Mouse (Mus musculus): Measurements from ENCODE around the gene Cenpe.
A peak's percentile ranks its signal among the peaks of the same experiment; 100 is the strongest.
"Not testable (repeated sequence)": the region's sequence is repeated elsewhere in the genome, so short reads cannot be mapped to it uniquely, and the experiment has no call there.

The Cenpe gene

DNA sequence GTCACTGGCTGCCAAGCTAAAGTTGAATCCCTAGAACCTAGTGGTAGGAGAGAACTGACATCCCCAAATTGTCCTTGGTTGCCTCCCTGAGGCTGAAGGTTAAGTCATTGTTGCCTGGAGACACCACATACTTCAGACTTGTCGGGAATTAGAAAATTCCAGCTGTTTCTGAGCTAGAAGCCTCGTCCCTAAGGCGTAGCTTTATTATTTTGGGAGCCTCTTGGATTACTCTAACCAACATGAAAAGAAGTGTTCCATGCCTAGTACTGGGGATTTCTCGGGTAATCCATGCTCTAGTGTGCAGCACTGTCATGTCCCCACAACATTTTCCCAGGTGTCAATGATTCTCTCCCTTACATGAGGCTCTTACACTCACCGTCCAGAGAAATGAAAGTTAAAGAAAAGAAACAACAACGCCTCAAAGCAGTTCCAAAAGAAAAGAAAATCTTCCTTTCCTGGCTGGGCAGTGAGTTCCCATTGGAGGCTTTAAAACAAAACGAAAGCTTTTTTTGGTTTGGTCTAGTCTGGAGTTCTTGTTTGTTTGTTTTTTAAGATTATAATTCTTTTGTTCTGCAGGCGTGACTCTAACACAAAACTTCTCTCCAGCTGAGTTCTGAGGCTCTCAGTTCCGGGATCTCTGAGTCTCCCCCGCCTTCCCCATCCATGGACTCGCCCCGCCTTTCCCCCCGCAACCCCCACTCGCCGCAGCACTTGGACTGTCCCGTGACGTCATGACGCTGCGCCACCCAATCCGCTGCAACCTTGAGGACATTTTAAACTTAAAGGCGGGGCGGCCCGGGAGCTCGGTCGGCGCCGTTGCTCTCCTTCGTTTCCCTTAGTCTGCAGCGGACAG, at the start of gene Cenpe:
Gene Cenpe (plus strand): TSS at position 733 of the 853 bp plus-strand sequence.
- peak; percentile 76 for DNase-seq (ENCODE audit: low spot score)

DNA sequence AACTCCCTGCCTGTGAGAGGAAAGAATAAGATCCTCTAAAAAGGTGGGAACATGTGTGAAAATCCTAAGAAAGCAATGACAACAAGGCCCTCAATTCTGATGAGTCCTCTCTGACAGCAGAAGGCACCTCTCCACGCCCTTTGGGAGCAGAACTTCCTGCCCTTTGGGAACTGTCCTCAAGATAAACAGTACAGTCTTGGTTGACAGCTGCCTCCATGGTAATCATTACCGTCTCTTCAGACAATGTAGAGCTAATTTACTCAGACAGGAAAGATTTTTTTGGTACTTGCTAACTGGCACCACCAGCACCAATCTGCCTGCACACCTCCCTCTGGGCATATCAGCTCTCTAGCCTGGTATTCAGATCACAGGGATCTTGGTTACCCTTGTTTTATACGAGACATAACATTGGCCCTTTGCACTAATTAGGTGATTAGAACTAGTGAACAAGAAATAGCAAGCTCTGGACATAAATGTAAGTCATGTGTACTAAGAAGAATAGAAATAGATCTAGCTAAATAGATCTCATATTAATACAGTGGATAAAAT, 40.4 kb upstream of the Cenpe start:
- no peak for DNase-seq (ENCODE audit: low spot score)

DNA sequence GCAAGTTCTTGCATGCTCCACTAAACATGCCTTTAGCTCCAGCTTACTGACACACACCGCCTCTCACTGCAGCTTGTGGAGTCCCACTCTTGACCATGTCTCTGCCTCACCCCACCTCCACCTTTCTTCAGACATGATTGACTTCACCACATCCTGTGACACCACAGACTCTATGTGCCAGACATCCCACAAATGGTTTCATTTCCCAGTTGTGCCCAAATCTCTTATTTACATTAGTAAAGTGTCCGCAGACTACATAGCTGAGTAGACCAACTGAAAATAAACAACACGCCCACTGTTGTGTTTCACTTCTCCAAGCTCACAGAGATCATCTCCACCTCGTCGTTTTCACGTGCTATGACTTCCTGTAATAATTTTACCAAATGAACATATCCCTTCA, 20.5 kb upstream of the Cenpe start:
- DNase-seq (ENCODE audit: low spot score): no peak

DNA sequence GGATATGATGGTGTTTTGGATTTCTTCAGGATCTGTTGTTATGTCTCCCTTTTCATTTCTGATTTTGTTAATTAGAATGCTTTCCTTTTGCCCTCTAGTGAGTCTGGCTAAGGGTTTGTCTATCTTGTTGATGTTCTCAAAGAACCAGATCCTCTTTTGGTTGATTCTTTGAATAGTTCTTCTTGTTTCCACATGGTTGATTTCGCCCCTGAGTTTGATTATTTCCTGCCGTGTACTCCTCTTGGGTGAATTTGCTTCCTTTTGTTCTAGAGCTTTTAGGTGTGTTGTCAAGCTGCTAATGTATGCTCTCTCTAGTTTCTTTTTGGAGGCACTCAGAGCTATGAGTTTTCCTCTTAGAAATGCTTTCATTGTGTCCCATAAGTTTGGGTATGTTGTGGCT, 14.3 kb upstream of the Cenpe start:
- DNase-seq (ENCODE audit: low spot score): not testable (repeated sequence)

DNA sequence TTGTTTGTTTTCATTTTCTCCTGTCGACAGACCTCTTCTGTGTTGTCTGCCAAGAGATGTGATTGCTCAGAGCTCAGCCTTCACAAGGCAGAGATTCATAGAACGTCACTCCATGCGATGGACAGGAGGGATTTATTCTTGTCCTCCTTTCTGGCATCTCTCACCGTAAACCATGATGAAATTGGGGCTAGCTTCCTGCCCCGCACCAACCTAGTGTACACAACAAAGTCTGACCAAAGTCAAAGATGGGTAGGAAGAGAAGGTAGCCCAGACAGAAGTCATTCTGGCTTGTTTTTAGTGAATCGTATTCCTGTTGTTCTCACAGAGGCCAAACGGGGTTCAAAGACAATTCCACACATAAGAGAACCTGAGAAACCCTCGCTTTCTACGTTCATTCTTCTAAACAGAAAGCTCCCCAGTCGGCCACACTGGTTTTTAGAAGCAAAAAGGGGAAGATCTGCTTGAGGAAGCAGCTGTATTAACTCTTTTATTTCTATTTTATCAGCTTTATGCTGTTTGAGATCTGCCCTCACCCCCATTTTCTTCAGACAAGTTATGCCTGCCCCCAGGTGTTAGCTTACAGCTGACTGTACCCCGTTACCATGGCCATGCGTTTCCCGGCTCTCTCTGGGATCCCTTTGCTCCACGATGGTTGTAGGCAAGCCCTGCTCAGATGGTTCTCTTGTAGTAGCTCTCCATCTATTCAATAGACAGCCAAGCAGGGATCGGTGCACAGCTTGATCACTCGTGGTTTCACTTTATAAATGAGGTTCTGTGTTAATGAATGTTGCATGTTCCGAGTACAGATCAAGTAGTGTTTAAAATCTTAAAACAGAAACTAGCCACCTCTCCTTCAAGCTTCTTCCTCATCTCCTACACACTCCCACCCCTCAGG, 11.7 kb upstream of the Cenpe start:
- no peak for DNase-seq (ENCODE audit: low spot score)

DNA sequence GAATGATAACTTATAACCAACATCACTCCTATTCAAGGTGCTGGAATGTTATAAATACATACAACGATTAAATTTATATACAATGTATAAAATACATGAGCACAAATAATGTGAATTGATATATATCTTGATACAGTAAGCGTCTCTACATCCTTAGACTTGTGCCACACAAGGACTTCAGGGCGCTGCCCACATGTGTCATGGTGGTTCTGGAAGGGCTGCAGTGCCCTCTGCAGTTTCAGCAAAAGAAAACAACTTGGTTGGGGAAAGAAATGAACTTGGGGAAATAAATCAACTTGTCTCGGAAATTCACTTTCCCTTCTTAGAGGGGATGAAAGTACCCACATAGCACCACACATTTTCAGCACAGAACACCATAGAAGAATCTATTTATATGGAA, 5.7 kb upstream of the Cenpe start:
- DNase-seq (ENCODE audit: low spot score): no peak

DNA sequence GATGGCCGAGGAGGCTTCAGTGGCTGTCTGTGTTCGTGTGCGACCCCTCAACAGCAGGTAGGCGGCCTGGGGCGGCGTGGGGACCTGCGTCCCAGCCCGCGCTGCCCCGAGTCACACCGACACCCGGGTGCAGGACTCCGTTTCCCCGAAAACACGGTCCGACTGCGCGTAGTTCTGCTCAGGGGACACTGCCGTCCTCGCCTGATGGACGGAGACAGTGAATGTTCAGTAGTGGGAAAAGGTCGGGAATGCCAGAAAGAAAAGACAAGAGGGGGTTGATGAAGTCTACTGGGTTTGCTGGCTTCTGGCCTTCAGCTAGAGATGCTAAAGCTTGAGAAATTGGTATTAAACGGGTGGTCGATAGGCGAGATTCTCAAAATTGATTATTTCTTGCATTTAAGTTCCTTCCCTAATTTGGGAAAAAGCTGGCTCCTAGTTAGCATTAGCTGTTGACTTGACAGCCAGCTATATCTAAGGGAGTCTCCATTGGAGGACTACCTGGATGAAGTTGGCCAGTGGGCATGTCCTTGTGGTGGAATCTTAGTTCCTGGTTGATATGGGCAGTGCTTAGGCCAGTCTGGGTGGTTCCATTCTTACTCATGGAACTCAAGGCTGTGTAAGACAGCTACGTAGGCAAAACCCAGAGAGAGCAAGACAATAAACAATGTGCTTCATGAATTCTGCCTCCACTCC, 467 bp downstream of the Cenpe start:
- DNase-seq (ENCODE audit: low spot score): no peak

DNA sequence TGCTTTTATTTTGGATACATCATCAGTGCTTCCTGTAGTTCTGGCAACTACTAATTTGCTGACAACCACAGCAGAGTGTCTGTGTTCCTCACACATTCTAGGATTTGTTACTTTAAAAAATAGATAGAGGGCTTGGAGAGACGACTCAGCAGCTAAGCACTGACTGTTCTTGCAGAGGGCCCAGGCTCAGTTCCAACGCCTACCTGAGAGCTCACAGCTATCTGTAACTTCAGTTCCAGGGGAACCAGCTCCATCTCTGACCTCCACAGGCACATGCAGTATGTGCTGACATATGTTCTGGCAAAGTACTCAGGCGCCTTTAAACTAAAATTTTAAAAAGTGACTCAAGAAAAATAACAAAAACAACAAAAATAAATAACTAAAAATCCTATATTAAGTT, 19.7 kb downstream of the Cenpe start:
- DNase-seq (ENCODE audit: low spot score): no peak

DNA sequence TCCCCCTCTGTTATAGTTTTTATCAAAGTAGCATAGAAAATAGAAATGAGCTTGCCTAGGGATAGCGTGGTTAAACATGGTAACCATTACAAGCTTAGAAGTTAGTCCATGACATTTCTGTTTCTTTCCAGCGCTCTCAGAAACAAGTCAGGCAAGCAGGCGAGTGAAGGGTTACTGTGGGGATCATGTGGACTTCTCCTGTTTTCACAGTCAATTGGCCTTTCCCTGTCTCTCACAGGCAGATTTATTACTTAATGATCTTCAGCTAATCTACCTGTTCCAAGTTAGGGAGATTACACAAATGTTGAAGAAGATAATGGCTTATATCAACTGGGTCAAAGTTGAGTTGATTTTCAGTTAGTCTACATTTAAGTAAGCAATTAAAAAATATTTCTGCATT, 20.1 kb downstream of the Cenpe start:
- no peak for DNase-seq (ENCODE audit: low spot score)

DNA sequence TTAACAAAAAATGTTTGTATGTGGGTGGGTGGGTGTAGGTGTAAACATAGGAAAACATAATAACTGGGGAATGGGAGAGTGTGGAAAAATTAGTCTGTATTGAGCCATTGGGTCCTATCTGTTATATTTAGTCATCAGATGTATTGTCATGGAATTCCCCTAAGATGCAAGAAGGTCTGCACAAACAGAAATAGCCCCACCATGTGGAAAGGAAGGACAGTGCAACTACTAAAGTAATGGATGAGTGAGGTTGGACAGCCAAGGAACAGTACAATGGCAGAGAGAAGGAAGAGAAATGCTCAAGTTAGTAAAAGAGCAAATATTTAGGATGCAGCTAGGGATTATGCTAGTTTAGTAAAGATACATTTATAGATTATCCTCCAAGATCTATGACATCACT, 33.4 kb downstream of the Cenpe start:
- no peak for DNase-seq (ENCODE audit: low spot score)

DNA sequence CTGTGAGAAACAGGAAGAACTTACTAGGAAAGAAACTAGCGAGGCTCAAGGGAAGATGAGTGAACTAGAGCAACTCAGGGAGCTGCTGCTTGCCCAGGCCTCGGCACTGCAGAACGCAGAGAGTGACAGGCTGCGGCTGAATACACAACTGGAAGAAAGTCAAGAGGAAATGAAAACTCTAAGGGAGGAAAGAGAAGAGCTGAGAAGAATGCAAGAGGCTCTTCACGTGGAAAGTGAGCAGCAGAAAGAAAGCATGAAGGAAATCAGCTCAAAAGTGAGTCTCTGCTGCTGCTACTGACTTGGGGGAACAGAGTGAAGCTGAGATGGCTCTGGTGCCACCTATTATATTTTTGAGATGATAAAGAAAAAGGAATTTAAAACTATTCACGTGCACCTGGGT, 34.5 kb downstream of the Cenpe start:
- DNase-seq (ENCODE audit: low spot score): no peak

DNA sequence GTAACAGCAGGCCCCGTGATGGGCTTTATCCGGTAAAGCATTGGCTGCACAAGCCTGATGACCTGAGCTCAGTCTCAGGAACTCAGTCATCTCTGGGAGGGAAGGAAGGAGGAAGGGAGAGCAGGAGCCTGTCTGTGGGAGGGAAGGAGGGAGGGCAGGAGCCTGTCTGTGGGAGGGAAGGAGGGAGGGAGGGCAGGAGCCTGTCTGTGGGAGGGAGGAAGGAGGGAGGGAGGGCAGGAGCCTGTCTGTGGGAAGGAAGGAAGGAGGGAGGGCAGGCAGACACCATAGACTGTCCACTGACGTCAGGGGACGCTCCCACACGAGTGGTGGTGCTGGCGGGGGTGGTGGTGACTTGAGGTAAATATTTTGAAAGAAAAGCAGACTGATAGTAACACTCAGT, 36.8 kb downstream of the Cenpe start:
- no peak for DNase-seq (ENCODE audit: low spot score)

DNA sequence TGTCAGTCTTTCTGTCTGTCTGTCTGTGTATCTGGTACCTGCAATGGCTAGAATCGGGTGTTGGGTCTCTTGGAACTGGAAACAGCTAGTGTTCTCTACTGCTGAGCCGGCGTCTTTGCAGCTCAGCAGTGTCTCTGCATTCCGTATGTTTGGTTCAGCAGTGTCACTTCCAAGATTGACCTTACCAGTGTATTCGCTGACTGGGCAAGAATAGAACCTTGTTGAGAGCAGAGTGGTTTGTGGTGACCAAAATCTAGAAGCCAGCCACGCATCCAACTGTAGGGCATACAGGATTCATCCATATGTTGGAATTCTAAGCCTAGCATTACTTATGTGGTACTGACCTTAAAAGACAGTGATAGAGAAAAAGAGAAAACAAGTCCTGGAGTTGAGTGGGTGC, 39.5 kb downstream of the Cenpe start:
- DNase-seq (ENCODE audit: low spot score): no peak

DNA sequence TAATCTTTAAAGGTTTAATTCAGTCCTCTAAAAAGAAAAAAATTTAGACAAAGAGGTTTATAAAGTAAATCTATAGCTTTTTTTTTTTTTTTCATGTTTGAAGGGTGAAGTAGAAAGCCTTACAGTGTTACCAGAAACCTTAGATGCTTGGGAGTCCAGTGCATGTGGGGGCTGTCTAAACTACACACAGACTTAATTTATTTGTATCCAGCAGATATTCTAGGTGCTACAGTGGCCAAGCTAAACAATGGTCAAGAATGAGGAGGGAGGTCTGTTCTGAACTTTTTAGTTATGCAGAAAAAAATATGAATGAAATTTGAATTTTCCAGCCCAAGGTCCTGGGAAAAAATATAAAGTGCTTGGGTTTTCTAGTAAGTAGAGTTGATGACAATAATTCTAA, 42.4 kb downstream of the Cenpe start:
- DNase-seq (ENCODE audit: low spot score): no peak

DNA sequence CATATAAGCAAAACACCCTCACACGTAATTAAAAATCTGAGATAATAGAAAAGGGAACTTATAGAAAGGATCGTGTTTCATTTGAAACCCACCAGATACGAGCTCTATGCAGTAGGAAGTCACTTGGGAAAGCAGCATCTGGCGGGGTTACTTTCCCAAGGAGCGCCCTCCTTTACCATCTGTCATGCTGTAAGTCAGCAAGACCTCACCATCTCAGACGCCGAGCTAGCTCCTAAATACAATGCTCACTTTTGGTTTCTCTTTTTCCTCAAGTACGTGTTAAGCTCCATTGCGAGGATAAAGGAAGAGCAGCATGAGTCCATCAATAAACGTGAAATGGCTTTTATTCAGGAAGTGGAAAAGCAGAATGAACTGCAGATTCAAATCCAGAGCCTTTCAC, 46.6 kb downstream of the Cenpe start:
- DNase-seq (ENCODE audit: low spot score): no peak

DNA sequence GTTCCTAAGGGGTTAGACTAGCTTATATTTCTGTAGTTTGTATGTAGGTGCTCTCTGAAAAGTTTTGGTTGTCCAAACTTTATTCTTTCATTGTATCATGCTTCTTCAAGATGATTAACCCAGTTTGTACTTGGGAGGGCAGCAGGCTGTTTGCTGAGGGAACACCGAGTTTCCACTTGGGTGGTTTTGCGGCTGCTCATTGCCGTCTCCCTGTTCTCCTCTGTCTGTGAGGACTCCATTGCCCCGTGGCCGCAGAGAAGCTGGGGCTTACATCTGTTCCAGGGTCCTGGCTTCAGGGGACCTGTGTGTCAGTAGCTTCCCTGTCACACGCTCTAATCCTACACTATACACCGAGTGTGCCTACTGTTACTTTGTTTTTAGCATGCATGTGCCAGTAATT, 47.9 kb downstream of the Cenpe start:
- no peak for DNase-seq (ENCODE audit: low spot score)

DNA sequence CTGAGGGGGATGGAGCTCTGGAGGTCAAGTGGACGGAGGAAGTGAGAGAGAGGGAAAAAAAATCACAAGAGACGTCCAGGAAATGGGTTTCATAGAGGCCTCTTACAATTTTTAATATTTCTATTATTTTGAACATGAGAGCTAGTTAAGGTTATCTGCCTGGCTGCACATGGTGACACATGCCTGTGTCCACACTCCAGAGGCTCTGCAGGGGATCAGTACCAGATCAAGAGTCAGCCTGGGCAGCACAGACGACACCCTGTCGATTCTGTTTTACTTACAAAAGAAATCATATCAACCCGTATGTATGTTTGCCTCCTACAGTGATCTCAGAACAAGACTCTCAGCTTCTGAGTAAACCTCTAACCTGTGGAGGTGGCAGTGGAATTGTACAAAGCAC, 56.3 kb downstream of the Cenpe start:
- DNase-seq (ENCODE audit: low spot score): no peak

DNA sequence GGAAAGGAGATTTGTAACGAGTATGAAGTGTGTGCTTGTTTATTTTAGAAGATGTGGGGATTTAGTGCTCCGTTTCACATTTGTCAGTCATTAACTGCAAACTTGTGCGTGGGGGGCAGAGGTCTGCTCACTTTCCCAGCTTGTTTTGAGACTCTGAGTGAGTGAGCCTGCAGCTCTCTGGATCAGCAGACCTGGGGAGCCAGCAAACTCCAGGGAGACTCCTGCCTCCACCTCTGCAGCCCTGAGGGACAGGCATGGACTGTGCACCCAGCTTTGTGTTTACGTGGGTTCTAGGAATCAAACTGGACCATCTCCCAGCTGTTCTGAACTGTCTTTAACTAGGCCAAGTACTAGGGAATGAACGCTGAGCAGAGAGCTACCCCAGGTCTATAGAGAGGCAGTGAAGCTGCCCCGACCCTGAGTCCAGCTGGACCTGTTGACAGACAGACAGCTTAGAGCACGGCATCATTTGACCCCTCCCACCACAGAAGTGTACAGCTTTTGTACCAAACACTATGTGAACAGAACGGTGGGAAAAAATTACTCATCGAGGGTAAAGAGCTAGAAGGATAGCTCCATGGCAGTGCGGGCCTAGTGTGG, 57.2 kb downstream of the Cenpe start:
- no peak for DNase-seq (ENCODE audit: low spot score)

DNA sequence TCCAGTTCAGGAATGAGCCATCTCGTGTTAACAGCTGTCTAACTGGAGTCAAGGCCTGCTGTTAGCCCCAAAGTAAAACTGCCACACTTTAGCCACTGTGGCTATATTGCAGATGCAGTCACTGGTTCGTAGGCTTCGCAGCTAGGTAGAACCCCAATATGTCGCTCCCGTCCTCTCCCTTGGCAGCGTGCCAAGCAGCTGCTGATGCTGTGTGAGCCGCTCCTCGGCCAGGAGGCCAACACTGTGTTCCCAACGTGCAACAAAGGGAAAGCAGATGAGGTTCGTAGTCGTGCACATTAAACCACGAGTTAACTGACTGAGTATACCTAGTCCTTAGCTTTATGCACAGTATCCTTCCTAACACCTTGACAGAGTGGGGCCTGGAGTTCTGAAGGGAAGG, 60.3 kb downstream of the Cenpe start:
- DNase-seq (ENCODE audit: low spot score): no peak

DNA sequence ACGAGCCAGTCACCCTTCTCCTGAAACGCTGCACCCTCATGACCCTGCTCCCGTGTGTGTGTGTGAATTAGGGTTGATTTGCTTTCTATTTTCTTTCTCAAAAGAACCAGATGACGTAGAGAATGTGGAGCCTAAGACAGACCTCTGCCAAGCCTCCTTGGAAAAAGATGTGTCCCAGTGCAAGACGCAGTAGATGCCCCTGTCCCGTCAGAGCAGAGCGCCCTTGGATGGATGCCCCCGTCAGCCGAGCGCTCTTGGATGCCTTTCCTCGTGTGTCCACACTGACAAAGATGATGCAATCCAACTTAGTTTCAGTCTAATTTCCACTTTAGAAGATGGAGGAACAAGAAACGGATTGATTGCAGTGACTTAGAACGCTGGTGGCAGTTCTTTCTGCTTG, 60.7 kb downstream of the Cenpe start:
- no peak for DNase-seq (ENCODE audit: low spot score)

DNA sequence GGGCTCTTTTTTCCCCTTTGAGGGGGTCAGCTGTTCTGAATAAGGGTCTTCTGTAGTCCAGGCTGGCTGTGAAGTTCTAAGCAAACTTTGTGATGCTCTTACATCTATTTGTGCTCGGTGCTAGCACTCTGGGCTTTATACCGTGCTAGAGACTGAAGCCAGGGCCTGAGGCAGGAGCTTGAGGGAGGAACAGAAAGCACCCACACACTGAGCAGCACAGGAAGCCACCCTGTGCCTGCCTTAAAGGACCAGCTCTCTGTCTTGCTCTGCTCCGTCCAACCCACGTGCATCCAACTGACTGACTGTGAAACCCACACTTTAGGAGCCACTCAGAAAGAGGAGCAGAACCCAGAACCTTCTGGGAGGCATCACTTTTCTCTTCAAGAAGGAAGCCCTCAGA, 67.8 kb downstream of the Cenpe start:
- DNase-seq (ENCODE audit: low spot score): no peak

Measured in ovary, adult 18-20 months (tissue).